15 mouse cellular contexts compared by ENCODE assay signal in the genomic region with DNA sequence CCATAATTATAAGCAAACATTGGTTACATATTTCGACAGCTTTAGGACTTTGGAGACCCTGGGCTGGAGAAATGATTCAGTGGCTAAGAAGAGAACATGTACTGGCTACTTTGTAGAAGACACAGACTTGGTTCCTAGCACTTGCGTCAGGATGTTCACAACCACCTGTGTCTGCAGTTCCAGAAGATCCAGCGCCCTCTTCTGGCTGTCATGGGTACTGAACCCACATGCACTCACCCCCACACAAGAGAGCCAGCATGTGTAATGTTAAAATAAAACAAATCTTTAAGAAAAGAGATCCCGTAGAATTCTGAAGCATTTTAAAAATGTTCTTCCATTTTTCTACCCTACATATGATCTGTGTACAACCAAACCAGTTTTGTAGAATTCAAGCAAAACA.
DNase-seq lines count a peak whose midpoint lies in the region; ATAC-seq and TF ChIP-seq lines count a peak whose summit lies in the region.
"Had no signal": no experiment of that assay in that cellular context is flagged by ENCODE, and none has a peak within 500 bp of the region (broad histone marks: within the 10 kb centered on the region; RNA-seq: fewer than 3 reads in every experiment).

No protein-coding gene starts in this region.

- no peak overlapping the region for H3K4me2 ChIP-seq in liver, postnatal 0 days (ENCODE audit: low read depth, low read length)
- H3K4me2 ChIP-seq: embryonic facial prominence, embryonic 13.5 days; heart, embryonic 11.5 days; limb, embryonic 13.5 days had no signal

- no peak for TF ChIP-seq RAD21 in MEL (IDR thresholded peaks at IDR 0.05; ENCODE audit: low read depth, low read length)

- H3K9me3 ChIP-seq in liver, postnatal 0 days (ENCODE audit: low read length): no peaks in the 10 kb centered on the region
- H3K9me3 ChIP-seq in MEL (replicated peaks; ENCODE audit: insufficient read depth, low read length): no peaks in the 10 kb centered on the region
- H3K9me3 ChIP-seq: embryonic facial prominence, embryonic 13.5 days; forebrain, embryonic 10.5 days; limb, embryonic 13.5 days; midbrain, embryonic 10.5 days had no signal

- TF ChIP-seq CTCF in liver, postnatal 0 days (IDR thresholded peaks at IDR 0.05; ENCODE audit: low read depth): peak; percentile 18; the same call in 1 of the 2 replicates
- peak in 2 of 3 experiments; percentile 13 to 33; a peak in 3 of 6 replicates for TF ChIP-seq CTCF in MEL (IDR thresholded peaks at IDR 0.05 in 2 of 3, conservative IDR thresholded peaks at IDR 0.05 in 1 of 3; ENCODE audit: control insufficient read depth in 1 of 3, insufficient read depth in 1 of 3, low read depth in 2 of 3, low read length in 3 of 3, poor library complexity in 1 of 3, severe bottlenecking in 1 of 3)

- TF ChIP-seq POLR2A in MEL (IDR thresholded peaks at IDR 0.05; ENCODE audit: control insufficient read depth in 1 of 2, insufficient read depth in 1 of 2, low read depth in 1 of 2, low read length in 2 of 2, poor library complexity in 1 of 2): no peak

- DNase-seq in heart, adult 11 months: peak; percentile 43
- DNase-seq in heart, postnatal 4 days: no peak
- DNase-seq in liver, postnatal 0 days: no peak
- no peak for DNase-seq in liver
- DNase-seq in MEL (ENCODE audit: low read depth, low spot score): peak; percentile 2
- peak; percentile 49 for DNase-seq in testis, postnatal 10 days (ENCODE audit: low spot score)
- no peak for DNase-seq in kidney, adult 18-20 months
- DNase-seq: heart, postnatal 36 days; lung, postnatal 10 days had no signal

- no peak overlapping the region for H3K4me3 ChIP-seq in liver, postnatal 0 days (ENCODE audit: low read depth, low read length)
- no peak overlapping the region for H3K4me3 ChIP-seq in MEL (ENCODE audit: control insufficient read depth in 1 of 2, insufficient read depth in 1 of 2, low read depth in 2 of 2, low read length in 2 of 2)
- H3K4me3 ChIP-seq: embryonic facial prominence, embryonic 13.5 days; forebrain, embryonic 10.5 days; limb, embryonic 13.5 days; midbrain, embryonic 10.5 days had no signal

- no peak for ATAC-seq in liver, postnatal 0 days
- ATAC-seq: Patski had no signal

- H3K27ac ChIP-seq in liver, postnatal 0 days (ENCODE audit: low read depth): no peak overlapping the region
- no peak overlapping the region for H3K27ac ChIP-seq in MEL (ENCODE audit: control insufficient read depth, low read depth, low read length)
- H3K27ac ChIP-seq: embryonic facial prominence, embryonic 13.5 days; forebrain, embryonic 10.5 days; limb, embryonic 13.5 days; midbrain, embryonic 10.5 days had no signal

- WGBS in liver, postnatal 0 days (ENCODE audit: insufficient replicate concordance): 63% methylated on average over 4 of the region's 4 CpGs

- H3K36me3 ChIP-seq in liver, postnatal 0 days (replicated peaks; ENCODE audit: insufficient read depth, low read length): no peaks in the 10 kb centered on the region
- H3K36me3 ChIP-seq in MEL (ENCODE audit: control insufficient read depth in 1 of 2, insufficient read depth in 2 of 2, low read length in 2 of 2): no peaks in the 10 kb centered on the region
- H3K36me3 ChIP-seq: embryonic facial prominence, embryonic 13.5 days; forebrain, embryonic 10.5 days; limb, embryonic 13.5 days; midbrain, embryonic 10.5 days had no signal

- no peaks in the 10 kb centered on the region for H3K4me1 ChIP-seq in liver, postnatal 0 days (ENCODE audit: insufficient read depth)
- no peaks in the 10 kb centered on the region for H3K4me1 ChIP-seq in MEL (ENCODE audit: control insufficient read depth in 1 of 2, insufficient read depth in 2 of 2, low read length in 2 of 2)
- H3K4me1 ChIP-seq: limb, embryonic 13.5 days had no signal

- no peak overlapping the region for H3K9ac ChIP-seq in liver, postnatal 0 days (replicated peaks)
- no peak overlapping the region for H3K9ac ChIP-seq in MEL (ENCODE audit: control insufficient read depth, low read depth, low read length, poor library complexity, severe bottlenecking)
- H3K9ac ChIP-seq: embryonic facial prominence, embryonic 13.5 days; limb, embryonic 13.5 days had no signal

- no peaks in the 10 kb centered on the region for H3K27me3 ChIP-seq in liver, postnatal 0 days (ENCODE audit: insufficient read depth, low read length)
- H3K27me3 ChIP-seq in MEL (ENCODE audit: control insufficient read depth in 1 of 2, insufficient read depth in 2 of 2, low read length in 2 of 2): no peaks in the 10 kb centered on the region
- H3K27me3 ChIP-seq: embryonic facial prominence, embryonic 13.5 days; limb, embryonic 13.5 days; Patski had no signal

- no peaks in the 10 kb centered on the region for H3K79me2 ChIP-seq in MEL (ENCODE audit: control insufficient read depth, insufficient read depth, low read length, poor library complexity)

- no peak for TF ChIP-seq EP300 in liver, postnatal 0 days (IDR thresholded peaks at IDR 0.05; ENCODE audit: low read depth)
- no peak for TF ChIP-seq EP300 in MEL (IDR thresholded peaks at IDR 0.05; ENCODE audit: low read depth in 1 of 2, low read length in 2 of 2)

TF ChIP-seq in MEL, 35 proteins besides CTCF, POLR2A, EP300 and RAD21:
- TF ChIP-seq ZNF384 (IDR thresholded peaks at IDR 0.05; ENCODE audit: low read depth, low read length): no peak
- TF ChIP-seq ZMIZ1 (IDR thresholded peaks at IDR 0.05; ENCODE audit: low read depth, low read length): no peak
- no peak for TF ChIP-seq MAX (IDR thresholded peaks at IDR 0.05; ENCODE audit: low read length)
- TF ChIP-seq POLR2AphosphoS5 (IDR thresholded peaks at IDR 0.05; ENCODE audit: borderline replicate concordance, low read depth, low read length): no peak
- no peak for TF ChIP-seq USF1 (IDR thresholded peaks at IDR 0.05; ENCODE audit: low read depth, low read length)
- no peak for TF ChIP-seq POLR2AphosphoS2 (IDR thresholded peaks at IDR 0.05; ENCODE audit: low read length)
- no peak for TF ChIP-seq TCF12 (IDR thresholded peaks at IDR 0.05; ENCODE audit: low read depth, low read length)
- TF ChIP-seq NRF1 (IDR thresholded peaks at IDR 0.05; ENCODE audit: insufficient read depth, low read depth, low read length, poor library complexity, severe bottlenecking): no peak
- TF ChIP-seq ZKSCAN1 (IDR thresholded peaks at IDR 0.05; ENCODE audit: low read depth, low read length): no peak
- TF ChIP-seq RCOR1 (IDR thresholded peaks at IDR 0.05; ENCODE audit: low read depth, low read length): no peak
- TF ChIP-seq NELFE (IDR thresholded peaks at IDR 0.05; ENCODE audit: low read depth, low read length): no peak

Comparison
In these comparisons a context has a peak if more than half of its experiments do, and no peak if none do; other contexts are left out.
1. DNase-seq: peak in heart, adult 11 months (single experiment), MEL (single experiment) and testis, postnatal 10 days (single experiment); none in heart, postnatal 4 days (single experiment), liver, postnatal 0 days (single experiment), liver (single experiment) and kidney, adult 18-20 months (single experiment).